Mouse (Mus musculus): ENCODE data around the gene Col1a1. TPM values are rescaled to one million over a fixed set of nuclear protein-coding genes. Genes with fewer than 3 reads are reported as not detected.

Gene Col1a1
- total RNA-seq (2017): not detected in 2 replicates

GRCm38 (mm10) chr11:94936045-94936444 is at the start of gene Col1a1:
Col1a1 (plus strand) TSS chr11:94936224.
- ATAC-seq (replicated peaks; ENCODE audit: low read depth, poor library complexity, severe bottlenecking): no peak

DNA sequence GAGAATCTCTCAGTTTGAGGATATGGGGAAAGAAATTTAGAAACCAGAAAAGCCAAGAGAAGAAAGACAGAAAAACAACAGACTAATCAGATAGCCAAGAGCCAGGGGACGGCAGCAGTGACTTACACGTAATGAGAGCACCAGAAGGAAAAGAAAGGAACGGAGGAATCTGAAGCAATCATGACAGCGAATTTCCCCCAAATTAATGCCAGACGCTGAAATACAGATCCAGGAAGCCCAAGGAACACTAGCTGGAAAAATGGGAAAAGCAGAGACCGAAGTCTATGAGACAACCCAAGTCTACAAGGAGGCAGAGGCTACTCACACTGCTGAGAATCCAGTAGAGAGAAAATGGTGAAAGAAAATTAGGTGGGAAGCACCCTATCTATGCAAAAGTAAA is 44.9 kb upstream of the Col1a1 start:
- ATAC-seq (replicated peaks; ENCODE audit: low read depth, poor library complexity, severe bottlenecking): no peak

DNA sequence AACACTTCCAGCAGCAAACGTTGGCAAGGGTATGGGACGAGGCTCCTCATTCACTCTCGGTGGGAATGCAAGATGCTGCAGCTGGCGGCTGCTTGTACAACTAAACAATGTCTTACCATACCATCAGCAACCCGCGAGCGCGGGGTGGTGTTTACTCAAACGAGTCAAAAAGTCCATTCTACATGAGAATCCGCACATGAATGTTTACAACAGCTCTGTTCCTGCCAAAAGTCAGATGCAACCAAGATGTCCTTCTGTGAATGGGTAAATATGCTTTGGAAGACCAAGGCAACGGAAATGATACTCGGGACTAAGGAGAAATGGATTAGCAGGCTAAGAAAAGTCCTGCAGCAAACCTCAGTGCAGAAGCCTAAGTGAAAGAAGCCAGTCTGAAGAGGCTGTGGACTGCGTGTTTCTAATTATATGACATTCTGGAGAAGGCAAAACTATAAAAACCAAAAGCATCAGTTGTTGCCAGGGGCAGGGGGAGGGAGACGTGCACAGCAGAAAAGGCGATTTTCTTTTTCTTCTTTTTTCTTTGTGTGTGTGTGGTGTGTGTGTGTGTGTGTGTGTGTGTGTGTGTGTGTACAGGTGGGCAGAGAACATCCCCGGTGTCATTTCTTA is 39.2 kb upstream of the Col1a1 start:
- no peak for ATAC-seq (replicated peaks; ENCODE audit: low read depth, poor library complexity, severe bottlenecking)

DNA sequence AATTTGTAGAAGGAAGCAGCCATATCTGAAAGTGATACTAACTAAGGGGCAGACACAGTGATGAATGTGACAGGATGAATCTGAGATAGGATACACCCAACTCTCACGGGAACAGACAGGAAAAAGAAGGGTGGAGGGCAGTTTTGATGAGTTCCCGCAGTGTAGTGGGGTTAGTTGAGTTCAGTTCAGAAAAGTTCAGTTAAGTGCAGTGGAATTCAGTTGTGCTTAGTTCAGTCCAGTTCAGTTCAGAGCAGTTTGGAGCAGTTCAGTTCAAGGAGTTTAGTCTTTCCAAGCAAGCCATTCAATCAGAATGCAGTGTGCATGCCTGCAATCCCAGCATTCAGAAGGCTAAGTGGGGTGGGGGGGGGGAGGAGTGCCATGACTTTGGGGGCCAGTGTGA is 34.8 kb upstream of the Col1a1 start:
- no peak for ATAC-seq (replicated peaks; ENCODE audit: low read depth, poor library complexity, severe bottlenecking)

GRCm38 (mm10) chr11:94904306-94904705 is 31.7 kb upstream of the Col1a1 start:
- ATAC-seq (replicated peaks; ENCODE audit: low read depth, poor library complexity, severe bottlenecking): no peak

GRCm38 (mm10) chr11:94910971-94911370 is 25.1 kb upstream of the Col1a1 start:
- ATAC-seq (replicated peaks; ENCODE audit: low read depth, poor library complexity, severe bottlenecking): 0 out of 2 replicates have a peak, but pooled peaks have one; percentile 25

GRCm38 (mm10) chr11:94912568-94912967 is 23.5 kb upstream of the Col1a1 start:
- no peak for ATAC-seq (replicated peaks; ENCODE audit: low read depth, poor library complexity, severe bottlenecking)

- no peak for ATAC-seq (replicated peaks; ENCODE audit: low read depth, poor library complexity, severe bottlenecking)
Measured at GRCm38 (mm10) chr11:94913302-94914090, 22.5 kb upstream of the Col1a1 start.

- no peak for ATAC-seq (replicated peaks; ENCODE audit: low read depth, poor library complexity, severe bottlenecking)
Measured at GRCm38 (mm10) chr11:94915675-94916403, 20.2 kb upstream of the Col1a1 start.

DNA sequence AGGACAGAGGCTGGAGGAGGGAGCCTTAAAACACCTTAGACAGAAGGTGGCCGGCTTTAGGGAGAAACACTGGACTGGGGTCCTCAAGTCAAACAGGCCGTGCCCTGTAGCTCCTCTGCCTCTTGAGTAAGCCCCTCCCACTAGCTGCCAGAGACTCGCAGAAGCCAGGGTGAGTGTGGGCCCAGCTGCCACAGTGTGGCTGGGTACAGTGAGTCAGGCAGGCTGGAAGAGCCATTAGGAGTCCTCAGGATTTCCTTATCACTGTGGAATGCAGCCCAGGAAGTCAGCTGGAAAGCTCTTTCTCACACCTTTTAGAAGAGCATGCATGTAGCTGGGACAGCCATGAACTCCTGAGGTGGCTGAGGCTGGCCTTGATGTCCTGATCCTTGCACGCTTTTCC is 19.5 kb upstream of the Col1a1 start:
- ATAC-seq (replicated peaks; ENCODE audit: low read depth, poor library complexity, severe bottlenecking): no peak

- ATAC-seq (replicated peaks; ENCODE audit: low read depth, poor library complexity, severe bottlenecking): no peak
Measured at GRCm38 (mm10) chr11:94917717-94918116, 18.3 kb upstream of the Col1a1 start.

- ATAC-seq (replicated peaks; ENCODE audit: low read depth, poor library complexity, severe bottlenecking): no peak
Measured at GRCm38 (mm10) chr11:94920996-94921401, 15.0 kb upstream of the Col1a1 start.

- no peak for ATAC-seq (replicated peaks; ENCODE audit: low read depth, poor library complexity, severe bottlenecking)
Measured at GRCm38 (mm10) chr11:94924977-94925376, 11.0 kb upstream of the Col1a1 start.

- ATAC-seq (replicated peaks; ENCODE audit: low read depth, poor library complexity, severe bottlenecking): no peak
Measured at GRCm38 (mm10) chr11:94926431-94926830, 9.6 kb upstream of the Col1a1 start.

- ATAC-seq (replicated peaks; ENCODE audit: low read depth, poor library complexity, severe bottlenecking): no peak
Measured at GRCm38 (mm10) chr11:94927771-94928291, 8.2 kb upstream of the Col1a1 start.

- peak; percentile 87 for ATAC-seq (replicated peaks; ENCODE audit: low read depth, poor library complexity, severe bottlenecking)
Measured at GRCm38 (mm10) chr11:94928820-94929219, 7.2 kb upstream of the Col1a1 start.

DNA sequence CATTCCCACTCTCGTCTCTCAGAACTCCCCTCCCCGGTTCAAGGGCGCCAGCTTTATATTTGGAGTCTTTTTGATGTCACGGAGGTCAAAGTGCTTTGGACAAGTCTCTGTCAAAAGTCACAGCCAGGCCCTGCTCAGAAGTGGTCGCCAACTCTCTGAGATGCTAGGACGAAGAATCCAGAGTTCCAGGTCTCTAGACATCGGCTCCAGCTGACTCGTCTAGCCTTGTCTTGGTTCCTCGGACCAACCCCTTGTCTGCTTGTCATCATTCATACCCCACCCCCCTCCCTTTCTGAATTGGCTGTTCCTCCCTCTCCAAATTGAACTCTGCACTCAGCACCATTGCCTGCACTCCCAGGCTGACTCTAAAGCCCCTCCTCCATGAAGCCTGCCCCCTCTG is 6.4 kb upstream of the Col1a1 start:
- no peak for ATAC-seq (replicated peaks; ENCODE audit: low read depth, poor library complexity, severe bottlenecking)

GRCm38 (mm10) chr11:94930151-94930550 is 5.9 kb upstream of the Col1a1 start:
- ATAC-seq (replicated peaks; ENCODE audit: low read depth, poor library complexity, severe bottlenecking): no peak

- no peak for ATAC-seq (replicated peaks; ENCODE audit: low read depth, poor library complexity, severe bottlenecking)
Measured at GRCm38 (mm10) chr11:94933584-94933983, 2.4 kb upstream of the Col1a1 start.

DNA sequence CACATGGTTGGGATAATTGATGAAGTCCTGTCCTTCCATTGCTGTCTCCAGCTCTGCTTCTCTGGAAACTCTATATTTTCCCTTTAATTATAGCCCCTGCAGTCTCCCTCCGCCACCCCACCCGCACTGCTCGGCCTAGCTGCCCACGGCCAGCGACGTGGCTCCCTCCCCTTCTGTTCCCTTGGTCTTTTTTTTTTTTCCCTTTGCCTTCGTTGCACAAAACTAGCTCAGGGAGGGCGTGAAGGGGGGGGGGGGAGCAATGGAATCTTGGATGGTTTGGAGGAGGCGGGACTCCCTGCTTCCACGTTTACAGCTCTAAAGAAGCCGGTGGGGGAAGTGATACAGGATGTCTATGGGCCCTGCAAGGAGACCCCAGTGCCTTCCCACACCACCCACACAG is 1.5 kb upstream of the Col1a1 start:
- ATAC-seq (replicated peaks; ENCODE audit: low read depth, poor library complexity, severe bottlenecking): no peak

GRCm38 (mm10) chr11:94936851-94937295 is 849 bp downstream of the Col1a1 start:
- peak; percentile 80 for ATAC-seq (replicated peaks; ENCODE audit: low read depth, poor library complexity, severe bottlenecking)
